Mouse (Mus musculus): ENCODE measurements around the gene Ccdc14. TPM values are rescaled to one million over a fixed set of nuclear protein-coding genes. Genes with fewer than 3 reads are reported as not detected.

Gene Ccdc14
- total RNA-seq, 4 experiments from 2014 or later, result 2.7 to 6.3 (median 4.1) TPM

Other genes starting within 250 kb of the Ccdc14 start
- 10 to 100 TPM; 11.2 to 18.8 (median 13.0) TPM for gene Kalrn, start 117.1 kb upstream of the Ccdc14 start, total RNA-seq (2022)
- not detected for gene Ropn1, start 40.7 kb upstream of the Ccdc14 start, total RNA-seq (2022)
- gene Mylk, start 54.6 kb downstream of the Ccdc14 start, total RNA-seq (2022), result 10 to 100 TPM; 39.3 to 53.2 (median 44.5) TPM

All from adrenal gland, adult 8-10 months (tissue).